Mouse (Mus musculus) MEL (cell line): ENCODE measurements around the gene Galntl5. TPM values are rescaled to one million over a fixed set of nuclear protein-coding genes. Genes with fewer than 3 reads are reported as not detected.

Experiments
- DNase-seq: peaks from one replicate; pipeline ENCODE4 v3.0.0; 2011; ENCODE audit warnings: low read depth, low spot score
- H3K27ac ChIP-seq: 2 replicates; pipeline ENCODE4 v1.5.1; 2012; ENCODE audit warnings: low read depth, mild to moderate bottlenecking, control low read depth, low read length, moderate library complexity; ENCODE audit not compliant: control insufficient read depth
- H3K27me3 ChIP-seq, 2 experiments: fragments of 150-350 bp in 1 of 2; sonication (generic) in 1 of 2; 2 replicates each; pipeline ENCODE4 v1.6.1; 2012; ENCODE audit warnings: low read length in 2 of 2, mild to moderate bottlenecking in 2 of 2, improper control_type of control experiment in 1 of 2, moderate library complexity in 1 of 2; ENCODE audit not compliant: insufficient read depth in 2 of 2, control insufficient read depth in 1 of 2
- H3K36me3 ChIP-seq, 2 experiments: 2 replicates each; pipeline ENCODE4 v1.6.1; 2012 to 2014; ENCODE audit warnings: low read length in 2 of 2, improper control_type of control experiment in 1 of 2, inconsistent platforms in 1 of 2, mild to moderate bottlenecking in 1 of 2; ENCODE audit not compliant: insufficient read depth in 2 of 2, control insufficient read depth in 1 of 2
- H3K4me1 ChIP-seq, 2 experiments: fragments of 150-350 bp in 1 of 2; sonication (generic) in 1 of 2; 2 replicates each; pipeline ENCODE4 v1.6.1; 2012; ENCODE audit warnings: low read length in 2 of 2, improper control_type of control experiment in 1 of 2, mild to moderate bottlenecking in 1 of 2; ENCODE audit not compliant: insufficient read depth in 2 of 2, control insufficient read depth in 1 of 2
- H3K4me3 ChIP-seq, 2 experiments: fragments of 150-350 bp in 1 of 2; sonication (generic) in 1 of 2; 2 replicates each; pipeline ENCODE4 v1.5.1; 2012; ENCODE audit warnings: low read depth in 2 of 2, low read length in 2 of 2, mild to moderate bottlenecking in 2 of 2, moderate library complexity in 2 of 2, control low read depth in 1 of 2, improper control_type of control experiment in 1 of 2; ENCODE audit not compliant: control insufficient read depth in 1 of 2, insufficient read depth in 1 of 2
- H3K79me2 ChIP-seq: 2 replicates; pipeline ENCODE4 v1.6.1; 2012; ENCODE audit warnings: mild to moderate bottlenecking, low read length, moderate library complexity; ENCODE audit not compliant: control insufficient read depth, poor library complexity, insufficient read depth
- H3K9ac ChIP-seq: 2 replicates; pipeline ENCODE4 v1.6.1; 2012; ENCODE audit warnings: low read depth, mild to moderate bottlenecking, control low read depth, low read length, moderate library complexity; ENCODE audit not compliant: control insufficient read depth, poor library complexity, severe bottlenecking
- H3K9me3 ChIP-seq: fragments of 150-350 bp; sonication (generic); replicated peaks from 2 replicates; pipeline ENCODE4 v1.6.1; 2012; ENCODE audit warnings: mild to moderate bottlenecking, low read length, improper control_type of control experiment, moderate library complexity; ENCODE audit not compliant: insufficient read depth
- BHLHE40 ChIP-seq: IDR thresholded peaks from 2 replicates; pipeline ENCODE4 v1.6.1; 2012; ENCODE audit warnings: low read depth, mild to moderate bottlenecking, inconsistent platforms, low read length, improper control_type of control experiment, borderline replicate concordance
- CHD1 ChIP-seq: IDR thresholded peaks from 2 replicates; pipeline ENCODE4 v1.6.1; 2012; ENCODE audit warnings: low read depth, mild to moderate bottlenecking, inconsistent platforms, low read length, improper control_type of control experiment
- CHD2 ChIP-seq: IDR thresholded peaks from 2 replicates; pipeline ENCODE4 v1.6.1; 2011; ENCODE audit warnings: low read length, improper control_type of control experiment
- CTCF ChIP-seq, 3 experiments: IDR thresholded peaks in 2 of 3; conservative IDR thresholded peaks in 1 of 3; 2 replicates each; pipeline ENCODE4 v1.5.1; 2011 to 2012; ENCODE audit warnings: low read length in 3 of 3, low read depth in 2 of 3, mild to moderate bottlenecking in 2 of 3, improper control_type of control experiment in 1 of 3, inconsistent platforms in 1 of 3, mixed read lengths in 1 of 3, moderate library complexity in 1 of 3; ENCODE audit not compliant: control insufficient read depth in 1 of 3, insufficient read depth in 1 of 3, poor library complexity in 1 of 3, severe bottlenecking in 1 of 3
- ELF1 ChIP-seq: IDR thresholded peaks from 2 replicates; pipeline ENCODE4 v1.6.1; 2014; ENCODE audit warnings: low read depth, mild to moderate bottlenecking, inconsistent platforms, low read length, improper control_type of control experiment, moderate library complexity
- ETS1 ChIP-seq: IDR thresholded peaks from 2 replicates; pipeline ENCODE4 v1.6.1; 2012; ENCODE audit warnings: low read depth, mild to moderate bottlenecking, inconsistent platforms, low read length, improper control_type of control experiment, moderate library complexity
- GABPA ChIP-seq: IDR thresholded peaks from 2 replicates; pipeline ENCODE4 v1.6.1; 2012; ENCODE audit warnings: low read depth, mild to moderate bottlenecking, inconsistent platforms, low read length, improper control_type of control experiment, moderate library complexity
- KAT2A ChIP-seq: conservative IDR thresholded peaks from 2 replicates; pipeline ENCODE4 v1.6.1; 2012; ENCODE audit warnings: low read depth, low read length, improper control_type of control experiment, inconsistent platforms
- MAX ChIP-seq: IDR thresholded peaks from 2 replicates; pipeline ENCODE4 v1.6.1; 2011; ENCODE audit warnings: low read length, improper control_type of control experiment
- MAZ ChIP-seq: IDR thresholded peaks from 2 replicates; pipeline ENCODE4 v1.6.1; 2012; ENCODE audit warnings: low read depth, mild to moderate bottlenecking, inconsistent platforms, low read length, improper control_type of control experiment
- MEF2A ChIP-seq: IDR thresholded peaks from 2 replicates; pipeline ENCODE4 v1.6.1; 2014; ENCODE audit warnings: low read depth, mild to moderate bottlenecking, inconsistent platforms, low read length, improper control_type of control experiment; ENCODE audit not compliant: poor library complexity, insufficient replicate concordance, severe bottlenecking; ENCODE audit errors: extremely low read depth
- MYB ChIP-seq: IDR thresholded peaks from 2 replicates; pipeline ENCODE4 v1.6.1; 2011; ENCODE audit warnings: mild to moderate bottlenecking, low read depth, low read length, improper control_type of control experiment
- NELFE ChIP-seq: IDR thresholded peaks from 2 replicates; pipeline ENCODE4 v1.6.1; 2011; ENCODE audit warnings: low read depth, low read length, improper control_type of control experiment
- NRF1 ChIP-seq: IDR thresholded peaks from 2 replicates; pipeline ENCODE4 v1.6.1; 2014; ENCODE audit warnings: low read depth, mild to moderate bottlenecking, inconsistent platforms, low read length, improper control_type of control experiment, moderate library complexity; ENCODE audit not compliant: poor library complexity, insufficient read depth, severe bottlenecking
- POLR2A ChIP-seq, 2 experiments: IDR thresholded peaks; 2 replicates each; pipeline ENCODE4 v1.6.1; 2011 to 2012; ENCODE audit warnings: low read length in 2 of 2, mild to moderate bottlenecking in 2 of 2, control low read depth in 1 of 2, improper control_type of control experiment in 1 of 2, low read depth in 1 of 2, moderate library complexity in 1 of 2; ENCODE audit not compliant: control insufficient read depth in 1 of 2, insufficient read depth in 1 of 2, poor library complexity in 1 of 2
- SIN3A ChIP-seq: IDR thresholded peaks from 2 replicates; pipeline ENCODE4 v1.6.1; 2012; ENCODE audit warnings: low read length, improper control_type of control experiment, inconsistent platforms
- TBP ChIP-seq: IDR thresholded peaks from 2 replicates; pipeline ENCODE4 v1.8.0; 2011; ENCODE audit warnings: low read depth, low read length, improper control_type of control experiment
- UBTF ChIP-seq: IDR thresholded peaks from 2 replicates; pipeline ENCODE4 v1.6.1; 2012; ENCODE audit warnings: low read depth, mild to moderate bottlenecking, inconsistent platforms, low read length, improper control_type of control experiment, moderate library complexity, borderline replicate concordance; ENCODE audit not compliant: insufficient read depth
- USF2 ChIP-seq, 2 experiments: IDR thresholded peaks; 2 replicates each; pipeline ENCODE4 v1.6.1; 2011 to 2012; ENCODE audit warnings: improper control_type of control experiment in 2 of 2, low read length in 2 of 2, borderline replicate concordance in 1 of 2, inconsistent platforms in 1 of 2, low read depth in 1 of 2, mild to moderate bottlenecking in 1 of 2; ENCODE audit not compliant: insufficient read depth in 1 of 2
- ZC3H11A ChIP-seq: IDR thresholded peaks from 2 replicates; pipeline ENCODE4 v1.6.1; 2012; ENCODE audit warnings: low read depth, mild to moderate bottlenecking, inconsistent platforms, low read length, improper control_type of control experiment
- ZKSCAN1 ChIP-seq: IDR thresholded peaks from 2 replicates; pipeline ENCODE4 v1.6.1; 2012; ENCODE audit warnings: low read depth, mild to moderate bottlenecking, inconsistent platforms, low read length, improper control_type of control experiment, moderate library complexity
- ZMIZ1 ChIP-seq: IDR thresholded peaks from 2 replicates; pipeline ENCODE4 v1.6.1; 2012; ENCODE audit warnings: low read depth, mild to moderate bottlenecking, inconsistent platforms, low read length, improper control_type of control experiment, moderate library complexity
- polyA plus RNA-seq, 2 experiments: library from polyadenylated mRNA; stranded (reverse) in 1 of 2; unstranded in 1 of 2; fragments of >175 nt in 1 of 2; fragments of >200 nt in 1 of 2; gene quantifications; 2 replicates each; pipeline versions ENCODE4 v1.2.1 to v1.2.4; 2012; ENCODE audit warnings: low replicate concordance in 2 of 2, low read depth in 1 of 2; ENCODE audit not compliant: insufficient read length in 2 of 2, insufficient read depth in 1 of 2, missing spikeins in 1 of 2
- total RNA-seq: library from RNA; depleted of rRNA; stranded (reverse); fragments of 300-350 nt; gene quantifications from 2 replicates; pipeline ENCODE4 v1.2.3, GENCODE M21; 2012

The Galntl5 gene
- total and polyA plus RNA-seq, 3 experiments = not detected

DNA sequence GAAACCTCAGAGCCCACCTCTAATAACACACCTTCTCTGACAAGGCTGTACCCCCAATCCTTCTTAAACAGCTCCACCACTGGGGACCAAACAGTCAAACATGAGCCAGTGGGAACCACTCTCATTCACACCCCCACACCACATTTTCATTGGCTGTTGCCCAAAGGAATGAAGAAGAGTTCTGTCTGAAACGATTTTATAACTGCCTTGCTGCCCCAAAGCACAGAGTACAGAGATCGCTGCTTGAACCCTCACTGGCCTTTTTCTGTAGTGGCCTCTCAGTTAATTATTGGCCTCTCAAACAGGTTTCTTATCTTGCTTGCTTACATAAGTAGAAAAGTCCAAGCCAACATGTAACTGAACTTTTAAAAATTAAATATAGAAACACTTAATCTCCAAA lies 71.2 kb downstream of the Galntl5 start:
- H3K36me3 ChIP-seq = peaks cover 0 to 2% of the 10 kb centered on the region in 2 experiments; a peak in 2 of 4 replicates
- no peak overlapping the region for H3K27ac ChIP-seq
- no peak for DNase-seq

GRCm38 (mm10) chr5:25252825-25253544 lies 71.7 kb downstream of the Galntl5 start:
- no peaks in the 10 kb centered on the region for H3K9me3 ChIP-seq
- no peaks in the 10 kb centered on the region for H3K27me3 ChIP-seq
- no peak overlapping the region for H3K9ac ChIP-seq
- TF ChIP-seq ZKSCAN1 = no peak
- no peak for TF ChIP-seq CHD2
- TF ChIP-seq NELFE = no peak
- no peak for TF ChIP-seq MAZ
- TF ChIP-seq CHD1 = no peak
- no peak for TF ChIP-seq UBTF
- no peak for TF ChIP-seq NRF1
- TF ChIP-seq SIN3A = no peak
- TF ChIP-seq BHLHE40 = no peak
- TF ChIP-seq USF2 (IDR thresholded peaks at IDR 0.05; ENCODE audit: borderline replicate concordance in 1 of 2, insufficient read depth in 1 of 2, low read depth in 1 of 2, low read length in 2 of 2) = no peak
- no peak for TF ChIP-seq MAX
- TF ChIP-seq TBP = no peak
- no peak for TF ChIP-seq KAT2A
- H3K4me3 ChIP-seq = no peak overlapping the region
- no peaks in the 10 kb centered on the region for H3K79me2 ChIP-seq
- H3K4me1 ChIP-seq = no peaks in the 10 kb centered on the region
- peaks cover 0 to 2% of the 10 kb centered on the region in 2 experiments; a peak in 2 of 4 replicates for H3K36me3 ChIP-seq
- no peak overlapping the region for H3K27ac ChIP-seq
- DNase-seq = no peak

More for the DNA sequence above, 71.2 kb downstream of the Galntl5 start:
- Histone ChIP-seq H3K4me3 (no peak overlapping the region), H3K9me3 (no peaks in the 10 kb centered on the region), H3K79me2 (no peaks in the 10 kb centered on the region), H3K27me3 (no peaks in the 10 kb centered on the region), H3K9ac (no peak overlapping the region), H3K4me1 (no peaks in the 10 kb centered on the region)
- TF ChIP-seq ZC3H11A = no peak

DNA sequence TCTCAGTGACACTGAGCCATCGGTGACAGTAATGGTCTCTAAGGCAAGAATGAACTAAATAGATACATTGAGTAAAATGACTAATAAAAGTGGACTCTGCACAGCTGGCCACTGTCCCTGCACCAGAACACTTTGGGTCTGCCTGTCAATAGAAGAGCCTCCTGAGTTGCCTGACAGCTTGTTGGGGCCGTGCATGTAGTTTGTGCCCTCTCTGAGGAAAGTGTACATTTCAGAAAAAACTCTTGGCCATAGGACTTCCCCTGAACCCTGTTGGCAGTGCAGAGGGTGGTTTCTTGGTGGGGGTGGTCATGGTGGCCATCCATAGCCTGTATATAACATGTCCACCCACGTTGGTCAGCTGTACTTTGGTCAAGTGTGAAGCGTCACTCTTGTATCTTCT lies 73.2 kb downstream of the Galntl5 start:
- H3K27me3 ChIP-seq = no peaks in the 10 kb centered on the region
- no peaks in the 10 kb centered on the region for H3K4me1 ChIP-seq
- no peaks in the 10 kb centered on the region for H3K79me2 ChIP-seq
- H3K36me3 ChIP-seq = peaks cover 0 to 2% of the 10 kb centered on the region in 2 experiments; a peak in 2 of 4 replicates
- H3K9ac ChIP-seq = no peak overlapping the region
- TF ChIP-seq MAZ (no peak), CTCF (IDR thresholded peaks at IDR 0.05 in 2 of 3, conservative IDR thresholded peaks at IDR 0.05 in 1 of 3; ENCODE audit: control insufficient read depth in 1 of 3, insufficient read depth in 1 of 3, low read depth in 2 of 3, low read length in 3 of 3, poor library complexity in 1 of 3, severe bottlenecking in 1 of 3) (no peak), BHLHE40 (no peak), POLR2A (IDR thresholded peaks at IDR 0.05; ENCODE audit: control insufficient read depth in 1 of 2, insufficient read depth in 1 of 2, low read depth in 1 of 2, low read length in 2 of 2, poor library complexity in 1 of 2) (no peak), GABPA (no peak), ZKSCAN1 (no peak), ELF1 (no peak), USF2 (IDR thresholded peaks at IDR 0.05; ENCODE audit: borderline replicate concordance in 1 of 2, insufficient read depth in 1 of 2, low read depth in 1 of 2, low read length in 2 of 2) (no peak), MAX (no peak), MEF2A (no peak), ZMIZ1 (no peak), ZC3H11A (no peak), NELFE (no peak), ETS1 (no peak), UBTF (no peak), TBP (no peak), MYB (no peak)
- H3K27ac ChIP-seq = no peak overlapping the region
- H3K9me3 ChIP-seq = no peaks in the 10 kb centered on the region
- DNase-seq = no peak
- H3K4me3 ChIP-seq = no peak overlapping the region
